Mouse (Mus musculus): ENCODE measurements around the gene Nek9.

DNA sequence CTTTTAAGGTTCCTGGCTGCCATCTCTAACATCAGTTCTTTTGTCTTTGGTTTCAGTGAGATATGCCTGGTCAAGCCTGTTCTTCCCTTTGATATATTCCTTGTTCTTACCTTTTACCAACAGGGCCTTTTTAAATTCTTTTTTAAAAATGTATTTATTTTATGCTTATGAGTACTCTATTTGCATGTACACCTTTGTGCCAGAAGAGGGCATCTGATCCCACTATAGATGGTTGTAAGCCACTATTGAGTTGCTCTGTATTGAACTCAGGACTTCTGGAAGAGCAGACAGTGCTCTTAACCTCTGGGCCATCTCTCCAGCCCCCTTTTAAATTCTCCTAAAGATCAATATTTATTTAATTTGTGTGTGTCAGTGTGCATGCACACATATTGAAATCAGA, 46.3 kb downstream of the Nek9 start:
- TF ChIP-seq FLI1 (IDR thresholded peaks at IDR 0.05; ENCODE audit: low read length) (no peak), GATA1 (IDR thresholded peaks at IDR 0.05; ENCODE audit: borderline replicate concordance, low read length) (no peak)
